Mouse (Mus musculus): ENCODE measurements around the gene Tunar.

Tunar gene

GRCm38 (mm10) chr12:105403742-105404141 lies 70.1 kb downstream of the Tunar start:
- no peak for DNase-seq (ENCODE audit: low spot score)

- DNase-seq (ENCODE audit: low spot score) = no peak
Observed at GRCm38 (mm10) chr12:105406008-105406407, 72.3 kb downstream of the Tunar start.

- DNase-seq (ENCODE audit: low spot score) = no peak
Observed at GRCm38 (mm10) chr12:105413909-105414308, 80.2 kb downstream of the Tunar start.

GRCm38 (mm10) chr12:105420476-105420875 lies 86.8 kb downstream of the Tunar start:
- DNase-seq (ENCODE audit: low spot score) = no peak

- DNase-seq (ENCODE audit: low spot score) = no peak
Observed at GRCm38 (mm10) chr12:105426541-105426940, 92.9 kb downstream of the Tunar start.

DNA sequence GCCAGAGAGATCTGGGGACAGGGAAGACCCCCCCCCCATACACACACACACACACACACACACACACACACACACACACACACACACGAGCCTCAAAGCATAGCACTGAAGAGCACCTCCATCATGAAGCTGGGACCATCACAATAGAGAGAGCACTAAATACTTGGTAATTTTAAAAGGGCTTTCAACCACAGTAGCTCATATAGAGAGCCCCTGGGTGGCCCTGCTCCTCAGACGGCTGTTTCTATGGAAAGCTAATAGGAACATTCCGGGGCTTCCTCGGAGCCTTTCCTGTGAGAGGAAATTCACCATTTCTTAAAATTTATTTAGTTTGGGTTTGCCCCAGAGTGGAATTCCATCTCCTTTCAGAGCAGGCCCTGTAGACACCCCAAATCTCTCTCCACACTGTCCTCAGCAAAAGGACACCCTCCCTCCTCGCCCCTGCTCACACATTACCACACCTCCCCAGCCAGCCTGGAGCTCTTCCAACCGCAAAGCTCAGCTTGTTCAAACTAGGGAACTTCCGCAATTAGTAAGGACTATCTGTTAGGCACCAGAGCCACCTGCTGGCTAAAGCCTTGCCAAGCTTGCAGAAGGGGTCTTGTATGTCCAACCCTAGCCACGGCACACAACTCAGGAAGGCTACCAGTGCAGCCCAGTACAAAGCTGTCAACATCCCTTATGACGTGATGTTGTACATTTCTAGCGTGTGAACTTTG lies 93.5 kb downstream of the Tunar start:
- DNase-seq (ENCODE audit: low spot score) = peak; percentile 45

- no peak for DNase-seq (ENCODE audit: low spot score)
Observed at GRCm38 (mm10) chr12:105431872-105432271, 98.2 kb downstream of the Tunar start.

- DNase-seq (ENCODE audit: low spot score) = no peak
Observed at GRCm38 (mm10) chr12:105432807-105433206, 99.1 kb downstream of the Tunar start.
